Comparison of ENCODE assay signal across 24 mouse cellular contexts in genomic region chr12:70674144-70674543, GRCm38 (mm10).
"Had no signal": no experiment of that assay in that cellular context is flagged by ENCODE, and none has a peak within 500 bp of the region (broad histone marks: within the 10 kb centered on the region; RNA-seq: fewer than 3 reads in every experiment).

No protein-coding gene starts in this region.

- H3K4me3 ChIP-seq: kidney, embryonic 15.5 days; liver, embryonic 12.5 days; liver, embryonic 15.5 days; lung, embryonic 15.5 days; megakaryocyte, embryonic 14.5 days; midbrain, embryonic 10.5 days; midbrain, embryonic 13.5 days; myocyte; neural tube, embryonic 13.5 days; stomach, embryonic 15.5 days had no signal

- H3K9ac ChIP-seq: kidney, embryonic 15.5 days; liver, embryonic 12.5 days; liver, embryonic 15.5 days; lung, embryonic 15.5 days; midbrain, embryonic 13.5 days; neural tube, embryonic 13.5 days; stomach, embryonic 15.5 days had no signal

- H3K27me3 ChIP-seq: kidney, embryonic 15.5 days; liver, embryonic 12.5 days; liver, embryonic 15.5 days; lung, embryonic 15.5 days; megakaryocyte, embryonic 14.5 days; midbrain, embryonic 13.5 days; neural tube, embryonic 13.5 days; stomach, embryonic 15.5 days had no signal

- ATAC-seq: liver, embryonic 12.5 days; midbrain, embryonic 13.5 days; midbrain, embryonic 16.5 days had no signal

- H3K9me3 ChIP-seq: kidney, embryonic 15.5 days; liver, embryonic 12.5 days; liver, embryonic 15.5 days; lung, embryonic 15.5 days; midbrain, embryonic 13.5 days; neural tube, embryonic 13.5 days; stomach, embryonic 15.5 days had no signal

- DNase-seq: kidney, adult 8-10 months; kidney, postnatal 10 days; kidney, postnatal 36 days; left cerebral cortex, postnatal 4 days; liver; lung, adult 18-20 months; lung, postnatal 10 days; lung, postnatal 36 days; retina, postnatal 1 day; right cerebral cortex, postnatal 25 days; spleen, adult 18-20 months; thymus, adult 18-20 months; thymus, postnatal 36 days had no signal

- H3K27ac ChIP-seq: kidney, embryonic 15.5 days; liver, embryonic 12.5 days; liver, embryonic 15.5 days; lung, embryonic 15.5 days; midbrain, embryonic 10.5 days; midbrain, embryonic 13.5 days; neural tube, embryonic 13.5 days; stomach, embryonic 15.5 days had no signal

- H3K4me2 ChIP-seq: kidney, embryonic 15.5 days; liver, embryonic 12.5 days; liver, embryonic 15.5 days; lung, embryonic 15.5 days; midbrain, embryonic 13.5 days; neural tube, embryonic 13.5 days; stomach, embryonic 15.5 days had no signal

- H3K36me3 ChIP-seq: kidney, embryonic 15.5 days; liver, embryonic 12.5 days; liver, embryonic 15.5 days; lung, embryonic 15.5 days; midbrain, embryonic 10.5 days; midbrain, embryonic 13.5 days; neural tube, embryonic 13.5 days; stomach, embryonic 15.5 days had no signal

- H3K4me1 ChIP-seq: kidney, embryonic 15.5 days; liver, embryonic 12.5 days; liver, embryonic 15.5 days; midbrain, embryonic 10.5 days; midbrain, embryonic 13.5 days; stomach, embryonic 15.5 days had no signal
